Mouse (Mus musculus): ENCODE results near the gene Zcchc24. TPM values are rescaled to one million over a fixed set of nuclear protein-coding genes. Genes with fewer than 3 reads are reported as not detected.

The Zcchc24 gene
- total RNA-seq (2023): 4.1 TPM

DNA sequence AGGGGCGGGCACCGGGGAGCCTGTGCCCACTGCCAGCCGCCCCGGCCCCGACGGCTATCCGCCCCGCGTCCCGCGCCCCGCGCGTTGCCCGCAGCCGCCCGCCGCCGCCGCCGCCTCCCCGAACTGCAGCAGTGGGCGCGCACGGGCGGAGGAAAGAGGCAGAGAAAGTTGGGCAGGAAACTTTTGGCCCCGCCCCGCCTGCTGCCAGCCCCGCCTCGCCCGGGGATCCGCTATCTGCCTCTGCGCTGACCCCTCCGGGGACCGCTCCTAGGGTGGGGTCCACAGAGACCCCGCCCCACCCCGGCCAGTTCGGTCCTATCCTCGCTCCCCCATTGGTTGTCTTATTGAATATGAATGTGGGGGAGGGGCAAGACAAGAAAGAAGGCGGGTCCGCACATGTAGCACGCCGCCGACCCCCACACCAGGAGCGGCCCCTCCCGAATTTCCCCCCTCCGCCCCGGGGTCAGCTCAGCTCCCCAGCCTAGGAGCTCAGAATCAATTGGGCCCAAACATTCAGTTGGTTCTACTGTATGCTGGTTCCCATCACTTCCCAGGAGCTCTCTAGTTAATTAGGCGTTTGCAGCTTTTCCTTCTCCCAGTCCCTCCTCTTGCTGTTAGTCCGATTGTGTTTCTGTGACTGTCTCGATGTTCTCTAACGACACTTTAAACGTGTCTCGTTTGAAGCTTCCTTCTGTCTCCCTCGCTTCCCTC, at the start of gene Zcchc24:
Gene Zcchc24, minus strand, starts transcription at position 125 of the 711 bp plus-strand sequence.

DNA sequence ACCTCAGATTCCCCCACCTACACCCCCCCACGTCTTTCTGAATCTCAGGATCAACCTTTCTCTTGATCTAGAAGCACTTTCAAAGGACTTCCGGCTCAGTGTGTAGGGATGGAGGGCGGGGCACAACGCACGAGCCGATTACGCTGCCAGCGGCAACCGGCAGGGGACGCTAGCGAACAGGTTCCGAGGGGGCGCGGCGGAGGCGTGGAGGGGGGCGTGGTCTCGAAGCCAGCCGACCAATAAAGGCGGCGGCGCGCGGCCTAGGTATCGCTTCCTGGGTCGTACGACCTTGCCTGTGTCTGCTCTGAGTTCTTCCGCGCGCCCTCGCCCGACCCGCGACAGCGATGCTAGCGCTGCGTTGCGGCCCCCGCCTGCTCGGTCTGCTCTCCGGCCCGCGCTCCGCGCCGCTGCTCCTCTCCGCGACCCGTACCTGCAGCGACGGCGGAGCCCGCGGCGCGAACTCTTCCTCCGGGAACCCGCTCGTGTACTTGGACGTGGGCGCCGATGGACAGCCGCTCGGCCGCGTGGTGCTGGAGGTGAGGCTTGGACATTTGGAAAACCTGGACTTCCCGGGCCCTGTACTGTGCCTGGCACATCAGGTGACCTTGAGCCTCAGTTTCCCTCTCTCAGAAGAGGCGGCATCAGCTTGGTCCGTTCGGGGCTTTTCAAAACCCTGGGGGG, 74.8 kb downstream of the Zcchc24 start, which contains the start of gene Ppif:
Gene Ppif, plus strand, starts transcription at position 267 of the 681 bp plus-strand sequence.

Other genes starting within 250 kb of the Zcchc24 start
- gene Ppif, start 74.9 kb downstream of the Zcchc24 start, total RNA-seq (2023): 31.0 TPM
- 76.8 TPM for gene Anxa11, start 73.1 kb upstream of the Zcchc24 start, total RNA-seq (2023)
- not detected for gene Plac9a, start 134.1 kb upstream of the Zcchc24 start, total RNA-seq (2023)
- 7.0 TPM for gene Tmem254a, start 158.6 kb upstream of the Zcchc24 start, total RNA-seq (2023)
- gene Cphx1, start 169.3 kb upstream of the Zcchc24 start, total RNA-seq (2023): not detected
- gene Duxbl1, start 209.5 kb upstream of the Zcchc24 start, total RNA-seq (2023): 0.50 TPM

Measured in CD4-positive naive resting alpha-beta T cell, adult 76 days (primary cell).